Mouse (Mus musculus) heart, postnatal 0 days (tissue): ENCODE measurements around the gene Rasgrp2. TPM values are rescaled to one million over a fixed set of nuclear protein-coding genes. Genes with fewer than 3 reads are reported as not detected.

ENCODE experiments used
- ATAC-seq: fragments of 200-750 bp; cut with Nextera tagmentation; 2 replicates; pipeline ENCODE4 v1.8.0; 2017; ENCODE audit warnings: low read depth, moderate number of reproducible peaks, moderate library complexity; ENCODE audit not compliant: insufficient read depth
- DNase-seq: peaks from one replicate; pipeline ENCODE4 v3.0.0-alpha.2; 2016; ENCODE audit warnings: low spot score
- H3K27ac ChIP-seq: fragments of 300-500 bp; sonication (generic); 2 replicates; pipeline ENCODE4 v1.5.1; 2014; ENCODE audit warnings: low read depth, mild to moderate bottlenecking
- H3K27me3 ChIP-seq: fragments of 300-500 bp; sonication (generic); 2 replicates; pipeline ENCODE4 v1.6.1; 2014; ENCODE audit warnings: low read length, mixed read lengths; ENCODE audit not compliant: control insufficient read depth, insufficient read depth
- H3K36me3 ChIP-seq: fragments of 300-500 bp; sonication (generic); replicated peaks from 2 replicates; pipeline ENCODE4 v1.6.1; 2014; ENCODE audit warnings: low read length, mixed read lengths; ENCODE audit not compliant: control insufficient read depth, insufficient read depth
- H3K4me1 ChIP-seq: fragments of 300-500 bp; sonication (generic); 2 replicates; pipeline ENCODE4 v1.6.1; 2014; ENCODE audit warnings: antibody characterized with exemption; ENCODE audit not compliant: control insufficient read depth, insufficient read depth
- H3K4me2 ChIP-seq: fragments of 300-500 bp; sonication (generic); 2 replicates; pipeline ENCODE4 v1.6.1; 2014; ENCODE audit warnings: low read depth, mild to moderate bottlenecking, low read length, moderate library complexity
- H3K4me3 ChIP-seq: fragments of 300-500 bp; sonication (generic); 2 replicates; pipeline ENCODE4 v1.5.1; 2014; ENCODE audit warnings: low read depth, low read length
- H3K9ac ChIP-seq: fragments of 300-500 bp; sonication (generic); replicated peaks from 2 replicates; pipeline ENCODE4 v1.6.1; 2014; ENCODE audit warnings: low read depth, low read length, mixed read lengths
- H3K9me3 ChIP-seq: fragments of 300-500 bp; sonication (generic); replicated peaks from 2 replicates; pipeline ENCODE4 v1.6.1; 2016; ENCODE audit warnings: low read length; ENCODE audit not compliant: control insufficient read depth
- CTCF ChIP-seq: IDR thresholded peaks from 2 replicates; pipeline ENCODE4 v1.5.1; 2016; ENCODE audit warnings: antibody characterized with exemption, control low read depth, low read depth
- EP300 ChIP-seq: IDR thresholded peaks from 2 replicates; pipeline ENCODE4 v1.6.1; 2016; ENCODE audit warnings: antibody characterized with exemption, low read depth
- WGBS: fragments of 180-500 bp; shearing (Covaris S2); extraction: QIAGEN DNeasy Blood & Tissue Kit; methylation state at CpG from one replicate; pipeline ENCODE4 v1.1.7; 2014; 5-methylcytosine and 5-hydroxymethylcytosine counted together
- polyA plus RNA-seq: library from polyadenylated mRNA; unstranded; fragments of >200 nt; fragmentation: Nextera tagmentation; extraction: Ambion mirVana; gene quantifications from 2 replicates; pipeline ENCODE4 v1.2.1, GENCODE M21; 2015
- total RNA-seq: library from RNA; depleted of rRNA; stranded (reverse); fragments of >200 nt; gene quantifications from 2 replicates; pipeline ENCODE4 v1.2.3, GENCODE M21; 2014; ENCODE audit warnings: low replicate concordance

The Rasgrp2 gene
- total and polyA plus RNA-seq, 2 experiments from 2014 or later, result 55.5 to 55.6 TPM

DNA sequence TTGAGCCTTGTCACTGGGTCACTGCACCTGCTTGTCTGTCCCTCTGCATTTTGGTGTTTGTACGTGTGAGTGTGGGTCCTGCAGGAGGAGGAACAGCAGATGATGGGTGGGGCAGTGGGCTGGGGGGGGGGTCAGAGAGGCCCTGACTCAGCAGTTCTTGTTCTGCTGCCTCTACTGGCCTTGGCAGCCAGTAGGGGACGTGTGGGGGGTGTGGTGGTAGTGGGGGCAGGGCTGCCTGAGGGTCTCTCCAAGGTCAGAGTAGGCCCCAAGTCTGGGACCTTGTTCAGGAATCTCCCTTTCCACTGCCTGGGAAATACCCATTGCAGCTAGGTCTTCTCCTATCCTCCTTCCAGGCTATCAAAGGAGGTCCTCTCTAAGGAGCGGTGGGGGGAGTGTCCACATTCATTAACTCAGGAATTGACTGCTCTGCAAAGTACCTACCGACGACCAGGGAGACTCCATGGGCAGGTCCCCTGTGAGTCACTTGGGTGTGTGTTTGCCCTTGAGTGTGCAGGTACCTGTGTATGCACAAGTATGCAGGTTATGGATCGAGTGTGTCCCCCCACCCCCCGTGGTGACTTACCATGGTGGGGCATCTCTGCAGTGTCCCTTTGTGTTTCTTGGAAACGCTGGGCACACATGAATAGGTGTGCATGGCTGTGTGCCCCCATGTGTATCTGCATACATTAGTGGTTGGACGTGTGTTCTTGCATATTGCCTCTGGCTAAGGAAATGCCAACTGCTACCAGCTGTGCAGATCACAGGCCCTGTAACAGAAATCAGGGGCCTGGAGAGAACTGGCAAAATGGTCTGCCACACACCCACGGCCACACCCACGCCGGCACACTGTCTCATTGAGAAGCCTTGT, 18.0 kb downstream of the Rasgrp2 start:
- H3K27me3 ChIP-seq, result peaks cover 62% of the 10 kb centered on the region
- H3K9ac ChIP-seq, result no peak overlapping the region
- no peak overlapping the region for H3K27ac ChIP-seq
- TF ChIP-seq EP300 (no peak), CTCF (no peak)
- no peaks in the 10 kb centered on the region for H3K9me3 ChIP-seq
- DNase-seq, result no peak
- H3K4me2 ChIP-seq, result no peak overlapping the region
- no peaks in the 10 kb centered on the region for H3K36me3 ChIP-seq
- 0 out of 2 replicates have a peak, but pooled peaks cover 4% of the 10 kb centered on the region for H3K4me1 ChIP-seq
- no peak overlapping the region for H3K4me3 ChIP-seq
- WGBS, result 67% methylated on average over 12 of the region's 12 CpGs
- no peak for ATAC-seq

DNA sequence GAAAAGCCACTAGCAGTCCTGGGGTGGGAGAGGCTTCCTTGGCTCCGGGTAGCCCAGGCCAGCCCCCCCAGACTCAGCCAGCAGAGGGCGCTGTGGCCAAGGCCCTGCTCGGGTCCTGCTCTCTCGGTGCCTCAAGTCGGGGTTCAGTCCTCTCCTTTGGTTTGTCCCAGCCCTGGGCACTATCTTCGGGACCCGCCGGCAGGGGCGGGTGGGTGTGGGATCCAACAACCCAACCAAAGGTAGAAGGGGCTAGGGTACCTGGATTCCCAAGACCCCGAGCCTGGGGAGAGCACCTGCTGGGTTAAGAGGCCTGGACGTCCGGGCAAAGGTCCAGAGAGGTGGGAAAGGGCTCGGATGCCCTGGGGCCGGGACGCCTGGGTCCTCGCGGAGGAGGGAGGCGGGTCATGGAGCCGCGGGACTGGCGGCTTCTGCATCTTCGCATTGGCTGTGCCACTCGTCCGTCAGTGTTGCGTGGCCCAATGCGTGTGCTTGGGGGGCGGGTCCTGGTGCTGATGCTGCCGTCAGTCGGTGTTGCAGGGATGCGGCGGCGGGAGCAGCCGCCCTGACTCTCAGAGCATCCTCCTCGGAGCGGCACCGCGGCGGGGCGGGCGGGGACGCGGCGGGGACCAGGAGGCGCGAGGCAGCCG, 19.2 kb downstream of the Rasgrp2 start, which contains the start of gene Nrxn2:
Gene Nrxn2 (plus strand): TSS at position 499 of the 647 bp plus-strand sequence.
- Histone ChIP-seq H3K27me3 (peaks cover 72% of the 10 kb centered on the region), H3K4me2 (peak within 1 kb of the TSS; percentile 69), H3K9me3 (no peaks in the 10 kb centered on the region), H3K27ac (no peak within 1 kb of the TSS), H3K4me3 (peak within 1 kb of the TSS; percentile 47), H3K4me1 (0 out of 2 replicates have a peak, but pooled peaks cover 4% of the 10 kb centered on the region), H3K9ac (0 out of 2 replicates have a peak within 1 kb of the TSS, but pooled peaks have one; percentile 8), H3K36me3 (no peaks in the 10 kb centered on the region)
- ATAC-seq (peak; percentile 78), DNase-seq (peak; percentile 37)
- TF ChIP-seq CTCF (peak; percentile 67), EP300 (no peak)
- WGBS, result 1% methylated on average over 38 of the region's 46 CpGs

DNA sequence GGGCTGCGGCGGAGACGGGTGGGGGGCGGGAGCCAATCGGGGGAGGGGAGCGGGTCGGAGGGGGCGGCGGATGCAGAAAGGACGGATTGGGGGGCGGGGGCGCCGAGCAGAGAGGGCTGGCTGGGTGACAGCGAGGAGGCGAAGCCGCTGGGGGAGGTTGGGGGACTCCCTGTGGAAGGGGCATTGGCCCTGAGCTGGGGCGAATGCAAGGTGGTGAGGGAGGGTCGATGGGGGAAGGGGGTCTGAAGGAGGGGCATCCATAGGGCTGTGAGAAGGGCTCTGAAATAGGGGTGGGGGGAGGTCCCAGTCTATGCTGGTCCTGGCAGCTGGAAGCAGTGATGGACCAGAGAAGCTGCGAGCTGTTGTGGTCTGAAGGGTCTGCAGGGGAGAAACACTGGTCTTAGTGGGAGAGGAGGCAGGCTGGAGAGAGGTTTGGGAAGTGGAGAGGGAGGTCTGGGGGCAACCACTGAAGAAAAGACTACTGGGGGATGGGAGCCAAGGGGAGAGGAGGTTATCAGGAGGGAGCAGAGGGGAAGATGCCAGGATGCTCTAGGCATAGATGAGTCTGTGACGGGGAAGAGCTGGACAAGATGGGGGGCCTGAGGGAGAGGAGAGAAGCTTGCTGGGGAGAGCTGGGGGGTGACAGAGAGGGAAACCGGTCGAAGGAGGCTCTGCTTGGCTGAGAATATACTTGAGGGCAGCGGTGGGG, 20.0 kb downstream of the Rasgrp2 start:
- ATAC-seq, result no peak
- Histone ChIP-seq H3K9me3 (no peaks in the 10 kb centered on the region), H3K4me2 (peak overlapping the region; percentile 69; the same call in 1 of the 2 replicates), H3K4me3 (peak overlapping the region; percentile 47; the same call in 1 of the 2 replicates), H3K9ac (no peak overlapping the region), H3K36me3 (no peaks in the 10 kb centered on the region), H3K27ac (no peak overlapping the region), H3K27me3 (peaks cover 73% of the 10 kb centered on the region), H3K4me1 (0 out of 2 replicates have a peak, but pooled peaks cover 4% of the 10 kb centered on the region)
- WGBS, result 10% methylated on average over 18 of the region's 23 CpGs
- TF ChIP-seq CTCF (no peak), EP300 (no peak)
- DNase-seq, result no peak

DNA sequence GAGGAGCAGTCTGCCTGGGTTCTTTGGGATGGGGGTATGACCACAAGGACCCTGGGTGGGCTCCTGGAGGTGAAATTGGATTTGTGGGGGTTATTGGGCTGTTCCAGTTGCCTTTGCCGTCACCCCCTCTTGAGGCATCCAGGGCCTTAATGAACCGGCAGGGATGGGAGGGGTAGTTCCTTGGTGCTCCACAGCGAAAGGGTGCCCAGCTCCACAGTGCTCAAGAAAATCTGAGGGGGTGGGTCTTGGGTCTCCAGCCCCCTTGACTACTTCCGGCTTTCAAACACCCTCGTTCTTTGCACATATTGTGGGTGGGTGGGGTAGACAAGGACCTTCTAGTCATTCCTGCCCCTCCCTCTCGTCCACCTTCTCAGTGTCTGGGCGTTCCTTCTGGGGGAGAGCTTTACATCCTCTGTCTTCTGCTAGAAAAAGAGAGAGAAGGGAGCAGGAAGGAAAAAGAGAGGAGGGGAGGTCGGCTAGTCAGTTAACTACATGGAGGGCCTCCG, 20.7 kb downstream of the Rasgrp2 start:
- DNase-seq, result no peak
- Histone ChIP-seq H3K27ac (no peak overlapping the region), H3K4me1 (0 out of 2 replicates have a peak, but pooled peaks cover 4% of the 10 kb centered on the region), H3K27me3 (peaks cover 80% of the 10 kb centered on the region), H3K4me2 (no peak overlapping the region), H3K9ac (no peak overlapping the region), H3K36me3 (no peaks in the 10 kb centered on the region), H3K9me3 (no peaks in the 10 kb centered on the region), H3K4me3 (no peak overlapping the region)
- no peak for TF ChIP-seq EP300
- TF ChIP-seq CTCF, result no peak
- ATAC-seq, result no peak
- WGBS, result 58% methylated on average over 9 of the region's 9 CpGs
